Mouse (Mus musculus) E14TG2a.4 (cell line): ENCODE measurements around the gene Clec1a.

ENCODE experiments used
- H3K27me3 ChIP-seq: 2 replicates; pipeline ENCODE4 v1.6.1; 2014; ENCODE audit warnings: low read length, control low read depth; ENCODE audit not compliant: insufficient read depth
- H3K36me3 ChIP-seq: 2 replicates; pipeline ENCODE4 v1.6.1; 2014; ENCODE audit warnings: low read length, control low read depth; ENCODE audit not compliant: insufficient read depth
- H3K4me1 ChIP-seq: replicated peaks from 2 replicates; pipeline ENCODE4 v1.6.1; 2014; ENCODE audit warnings: low read depth, low read length, control low read depth
- H3K4me3 ChIP-seq: replicated peaks from 2 replicates; pipeline ENCODE4 v1.5.1; 2014; ENCODE audit warnings: mild to moderate bottlenecking, low read length
- H3K9me3 ChIP-seq: 2 replicates; pipeline ENCODE4 v1.6.1; 2014; ENCODE audit warnings: low read length, control low read depth
- CTCF ChIP-seq: conservative IDR thresholded peaks from 2 replicates; pipeline ENCODE4 v1.5.1; 2014; ENCODE audit warnings: low read length
- NANOG ChIP-seq: IDR thresholded peaks from 2 replicates; pipeline ENCODE4 v1.6.1; 2014; ENCODE audit warnings: borderline replicate concordance, low read length, mixed read lengths
- POU5F1 ChIP-seq: IDR thresholded peaks from 2 replicates; pipeline ENCODE4 v1.6.1; 2014; ENCODE audit warnings: low read length, borderline replicate concordance

The Clec1a gene

GRCm38 (mm10) chr6:129449743-129450142 is 2.1 kb downstream of the Clec1a start:
- no peaks in the 10 kb centered on the region; the same call in 1 of the 2 replicates for H3K4me1 ChIP-seq
- no peaks in the 10 kb centered on the region for H3K27me3 ChIP-seq
- no peaks in the 10 kb centered on the region for H3K36me3 ChIP-seq
- H3K4me3 ChIP-seq = no peak overlapping the region
- no peak for TF ChIP-seq CTCF
- no peak for TF ChIP-seq POU5F1
- no peak for TF ChIP-seq NANOG
- no peaks in the 10 kb centered on the region for H3K9me3 ChIP-seq

GRCm38 (mm10) chr6:129438033-129438432 is 13.8 kb downstream of the Clec1a start:
- H3K36me3 ChIP-seq = no peaks in the 10 kb centered on the region
- H3K4me3 ChIP-seq = no peak overlapping the region
- no peaks in the 10 kb centered on the region for H3K4me1 ChIP-seq
- TF ChIP-seq POU5F1 = no peak
- no peak for TF ChIP-seq CTCF
- H3K9me3 ChIP-seq = no peaks in the 10 kb centered on the region
- H3K27me3 ChIP-seq = no peaks in the 10 kb centered on the region

- Histone ChIP-seq H3K4me3 (no peak overlapping the region), H3K4me1 (no peaks in the 10 kb centered on the region), H3K9me3 (no peaks in the 10 kb centered on the region), H3K36me3 (no peaks in the 10 kb centered on the region), H3K27me3 (no peaks in the 10 kb centered on the region)
- TF ChIP-seq NANOG (no peak), POU5F1 (no peak), CTCF (no peak)
These were observed 15.8 kb downstream of the Clec1a start for GRCm38 (mm10) chr6:129436025-129436424.

- Histone ChIP-seq H3K27me3 (no peaks in the 10 kb centered on the region), H3K36me3 (no peaks in the 10 kb centered on the region), H3K9me3 (no peaks in the 10 kb centered on the region), H3K4me1 (no peaks in the 10 kb centered on the region), H3K4me3 (no peak overlapping the region)
- no peak for TF ChIP-seq POU5F1
- no peak for TF ChIP-seq CTCF
- TF ChIP-seq NANOG = no peak
These were observed 17.6 kb downstream of the Clec1a start for GRCm38 (mm10) chr6:129434239-129434638.

- Histone ChIP-seq H3K4me3 (no peak overlapping the region), H3K9me3 (no peaks in the 10 kb centered on the region), H3K36me3 (no peaks in the 10 kb centered on the region), H3K4me1 (no peaks in the 10 kb centered on the region), H3K27me3 (no peaks in the 10 kb centered on the region)
- no peak for TF ChIP-seq CTCF
- TF ChIP-seq POU5F1 = no peak
- no peak for TF ChIP-seq NANOG
These were observed 24.5 kb downstream of the Clec1a start for GRCm38 (mm10) chr6:129427281-129427680.

GRCm38 (mm10) chr6:129425812-129426211 is 26.0 kb downstream of the Clec1a start:
- H3K4me1 ChIP-seq = no peaks in the 10 kb centered on the region
- H3K9me3 ChIP-seq = no peaks in the 10 kb centered on the region
- H3K27me3 ChIP-seq = no peaks in the 10 kb centered on the region
- no peaks in the 10 kb centered on the region for H3K36me3 ChIP-seq
- TF ChIP-seq POU5F1 (no peak), CTCF (no peak), NANOG (no peak)
- H3K4me3 ChIP-seq = no peak overlapping the region

GRCm38 (mm10) chr6:129425217-129425616 is 26.6 kb downstream of the Clec1a start:
- no peaks in the 10 kb centered on the region for H3K36me3 ChIP-seq
- no peaks in the 10 kb centered on the region for H3K27me3 ChIP-seq
- no peaks in the 10 kb centered on the region for H3K4me1 ChIP-seq
- no peak overlapping the region for H3K4me3 ChIP-seq
- H3K9me3 ChIP-seq = no peaks in the 10 kb centered on the region
- no peak for TF ChIP-seq POU5F1
- TF ChIP-seq CTCF = no peak
- no peak for TF ChIP-seq NANOG

GRCm38 (mm10) chr6:129423734-129424072 is 28.1 kb downstream of the Clec1a start:
- TF ChIP-seq POU5F1 = no peak
- peak; percentile 98 for TF ChIP-seq CTCF
- no peaks in the 10 kb centered on the region for H3K36me3 ChIP-seq
- no peaks in the 10 kb centered on the region for H3K27me3 ChIP-seq
- H3K9me3 ChIP-seq = no peaks in the 10 kb centered on the region
- H3K4me1 ChIP-seq = no peaks in the 10 kb centered on the region
- no peak overlapping the region for H3K4me3 ChIP-seq

- TF ChIP-seq POU5F1 (no peak), CTCF (no peak), NANOG (no peak)
- no peaks in the 10 kb centered on the region for H3K9me3 ChIP-seq
- no peaks in the 10 kb centered on the region for H3K27me3 ChIP-seq
- H3K4me1 ChIP-seq = no peaks in the 10 kb centered on the region
- no peak overlapping the region for H3K4me3 ChIP-seq
- H3K36me3 ChIP-seq = no peaks in the 10 kb centered on the region
These were observed 28.6 kb downstream of the Clec1a start for GRCm38 (mm10) chr6:129423040-129423733.
